Mouse (Mus musculus): ENCODE measurements at regions not wholly inside any gene's neighbourhood (a gene's known extent, or its start where the extent isn't known, plus 50 kb on each side); places are given as distances from the start of the nearest gene placed in this dataset.
A peak's percentile ranks its signal among the peaks of the same experiment; 100 is the strongest.
"Not testable (repeated sequence)": the region's sequence is repeated elsewhere in the genome, so short reads cannot be mapped to it uniquely, and the experiment has no call there.

GRCm38 (mm10) chr2:98263641-98264040 is 398.4 kb upstream of the Gm10801 start:
- peak; percentile 99 for ATAC-seq (ENCODE audit: low TSS enrichment)

GRCm38 (mm10) chr2:98269562-98269961 is 392.5 kb upstream of the Gm10801 start:
- ATAC-seq (ENCODE audit: low TSS enrichment): no peak

- ATAC-seq (ENCODE audit: low TSS enrichment): peak; percentile 100
These were observed 375.2 kb upstream of the Gm10801 start for GRCm38 (mm10) chr2:98286796-98287352.

- ATAC-seq (ENCODE audit: low TSS enrichment): not testable (repeated sequence)
These were observed 332.0 kb upstream of the Gm10801 start for GRCm38 (mm10) chr2:98330025-98330424.

GRCm38 (mm10) chr2:98354200-98354599 is 307.8 kb upstream of the Gm10801 start:
- ATAC-seq (ENCODE audit: low TSS enrichment): no peak

- ATAC-seq (ENCODE audit: low TSS enrichment): no peak
These were observed 282.8 kb upstream of the Gm10801 start for GRCm38 (mm10) chr2:98379211-98379610.
